Mouse (Mus musculus): ENCODE data around the gene 2310057N15Rik. TPM values are rescaled to one million over a fixed set of nuclear protein-coding genes. Genes with fewer than 3 reads are reported as not detected.

The 2310057N15Rik gene
- polyA plus RNA-seq (2015; fragmentation: Illumina TruSeq; extraction: RNeasy Lipid Tissue Mini Kit (QIAGEN cat#74804); ENCODE audit: insufficient read depth, low read depth, low replicate concordance), result not detected

DNA sequence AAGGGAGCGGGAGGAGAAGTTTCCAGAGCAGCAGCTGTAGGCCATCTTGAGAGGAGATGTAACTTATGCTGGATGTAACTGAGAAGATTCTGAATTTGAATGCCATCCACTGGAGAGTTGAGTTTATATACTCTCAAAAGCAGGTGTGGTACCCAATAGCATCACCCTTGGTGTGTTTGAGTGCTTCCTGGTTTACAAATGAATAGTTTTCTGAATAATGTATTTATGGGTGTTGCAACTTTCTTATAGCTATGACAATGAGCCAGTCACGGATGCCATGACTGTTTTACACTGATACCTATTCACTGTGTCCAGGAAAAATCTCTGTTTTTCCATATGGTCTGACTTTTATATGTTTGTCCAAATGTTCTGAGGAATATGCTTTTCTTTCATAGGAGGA lies at the start of gene 2310057N15Rik:
Gene 2310057N15Rik, minus strand, starts transcription at position 101 of the 400 bp plus-strand sequence.

DNA sequence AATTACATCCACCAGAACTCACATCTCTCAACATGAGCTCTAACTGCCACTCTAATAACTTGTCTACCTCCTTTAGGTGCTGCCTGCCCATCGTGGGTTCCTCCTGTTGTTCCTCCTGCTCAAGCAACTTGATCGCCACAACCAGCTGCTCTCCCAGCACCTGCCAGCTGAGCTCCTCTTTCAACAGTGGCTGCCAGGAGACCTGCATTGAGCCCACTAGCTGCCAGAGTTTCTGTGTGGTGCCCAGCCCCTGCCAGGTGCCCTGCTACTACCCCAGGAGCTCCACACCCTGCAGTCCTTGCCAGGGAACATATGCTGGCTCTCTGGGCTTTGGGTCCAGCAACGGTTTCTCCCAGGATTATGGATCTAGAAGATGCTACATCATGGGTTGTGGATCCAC lies 46.1 kb upstream of the 2310057N15Rik start, which contains the start of gene Krtap15:
Gene Krtap15, plus strand, starts transcription at position 150 of the 400 bp plus-strand sequence.

DNA sequence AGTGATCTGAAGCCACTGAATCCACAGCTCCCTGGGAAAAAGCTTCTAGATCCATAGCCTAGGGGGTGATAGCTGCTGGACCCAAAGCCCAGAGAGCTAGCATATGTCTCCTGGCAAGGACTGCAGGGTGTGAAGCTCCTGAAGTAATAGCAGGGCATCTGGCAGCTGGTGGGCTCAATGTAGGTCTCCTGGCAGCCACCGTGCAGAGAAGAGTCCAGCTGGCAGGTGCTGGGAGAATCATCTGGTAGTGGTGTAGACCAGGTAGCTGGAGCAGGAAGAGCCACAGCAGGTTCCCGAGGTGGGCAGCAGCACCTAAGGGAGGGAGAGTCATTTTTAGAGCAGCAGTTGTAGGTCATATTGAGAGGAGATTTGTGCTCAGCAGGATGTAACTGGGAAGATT lies 37.8 kb upstream of the 2310057N15Rik start, which contains the start of gene Gm20741:
Gene Gm20741, minus strand, starts transcription at position 394 of the 400 bp plus-strand sequence.

DNA sequence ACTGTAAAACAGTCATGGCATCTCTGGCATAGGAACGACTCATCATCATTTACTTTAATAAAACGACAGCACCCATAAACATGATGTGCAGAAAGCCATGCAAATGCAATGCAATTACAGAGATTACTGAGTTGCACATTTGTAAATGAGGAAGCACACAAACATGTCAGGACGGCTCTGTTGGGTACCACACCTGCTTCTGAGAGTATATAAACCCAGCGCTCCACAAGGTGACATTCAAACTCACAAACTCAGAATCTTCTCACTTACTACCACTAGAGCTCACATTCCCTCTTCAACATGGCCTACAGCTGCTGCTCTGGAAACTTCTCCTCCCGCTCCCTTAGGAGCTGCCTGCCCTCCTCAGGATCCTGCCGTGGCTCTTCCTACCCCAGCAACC lies 3.6 kb upstream of the 2310057N15Rik start, which contains the start of gene Gm5965:
Gene Gm5965, plus strand, starts transcription at position 301 of the 400 bp plus-strand sequence.

DNA sequence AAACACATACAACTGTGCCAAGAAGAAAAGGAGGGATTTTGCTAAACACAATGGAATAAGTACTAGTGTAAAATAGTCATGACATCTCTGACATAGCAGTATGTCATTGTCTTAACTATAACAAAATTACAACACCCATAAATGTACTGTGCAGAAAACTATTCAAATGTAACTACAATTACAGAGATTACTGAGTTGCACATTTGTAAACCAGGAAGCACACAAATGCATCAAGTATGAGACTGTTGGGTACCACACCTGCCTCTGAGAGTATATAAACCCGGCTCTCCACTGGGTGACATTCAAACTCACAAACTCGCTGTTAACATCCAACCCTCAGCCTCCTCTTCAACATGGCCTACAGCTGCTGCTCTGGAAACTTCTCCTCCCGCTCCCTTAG lies 15.5 kb downstream of the 2310057N15Rik start, which contains the start of gene 2310034C09Rik:
Gene 2310034C09Rik, plus strand, starts transcription at position 301 of the 400 bp plus-strand sequence.

DNA sequence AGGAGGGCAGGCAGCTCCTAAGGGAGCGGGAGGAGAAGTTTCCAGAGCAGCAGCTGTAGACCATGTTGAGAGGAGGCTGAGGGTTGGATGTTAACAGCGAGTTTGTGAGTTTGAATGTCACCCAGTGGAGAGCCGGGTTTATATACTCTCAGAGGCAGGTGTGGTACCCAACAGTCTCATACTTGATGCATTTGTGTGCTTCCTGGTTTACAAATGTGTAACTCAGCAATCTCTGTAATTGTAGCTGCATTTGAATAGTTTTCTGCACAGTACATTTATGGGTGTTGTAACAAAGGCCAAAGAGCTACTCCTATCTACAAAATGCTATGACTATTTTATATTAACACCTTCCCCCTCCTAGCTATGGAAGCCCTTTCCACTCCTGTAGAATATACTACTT lies 22.5 kb downstream of the 2310057N15Rik start, which contains the start of gene Krtap13:
Gene Krtap13, minus strand, starts transcription at position 101 of the 400 bp plus-strand sequence.

DNA sequence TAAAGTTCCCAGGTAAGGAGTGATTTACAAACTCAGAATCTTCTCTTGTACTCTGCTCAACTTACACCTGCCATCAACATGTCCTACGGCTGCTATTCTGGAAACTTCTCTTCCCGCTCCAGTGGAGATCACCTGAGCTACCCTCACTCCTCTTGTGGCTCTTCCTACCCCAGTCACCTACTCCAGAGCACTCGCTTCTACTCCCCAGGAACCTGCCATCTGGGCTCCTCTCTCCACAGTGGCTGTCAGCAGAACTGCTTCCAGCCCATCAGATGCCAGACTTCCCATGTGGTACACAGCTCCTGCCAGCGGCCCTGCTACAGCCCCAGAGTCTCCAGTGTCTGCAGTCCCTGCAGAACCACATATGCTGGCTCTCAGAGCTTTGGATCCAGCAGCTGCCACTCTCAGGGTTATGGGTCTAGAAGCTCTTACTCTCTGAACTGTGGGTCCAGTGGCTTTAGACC lies 45.2 kb downstream of the 2310057N15Rik start, which contains the start of gene Krtap13-1:
Gene Krtap13-1, plus strand, starts transcription at position 51 of the 464 bp plus-strand sequence.

Other genes starting within 250 kb of the 2310057N15Rik start
- gene Cldn8, start 211.0 kb downstream of the 2310057N15Rik start, polyA plus RNA-seq (2015; fragmentation: Illumina TruSeq; extraction: RNeasy Lipid Tissue Mini Kit (QIAGEN cat#74804); ENCODE audit: insufficient read depth, low read depth, low replicate concordance), result 2.2 TPM
- gene Krtap24-1, start 161.9 kb downstream of the 2310057N15Rik start, polyA plus RNA-seq (2015; fragmentation: Illumina TruSeq; extraction: RNeasy Lipid Tissue Mini Kit (QIAGEN cat#74804); ENCODE audit: insufficient read depth, low read depth, low replicate concordance), result not detected
- not detected for gene 2310079G19Rik, start 146.5 kb downstream of the 2310057N15Rik start, polyA plus RNA-seq (2015; fragmentation: Illumina TruSeq; extraction: RNeasy Lipid Tissue Mini Kit (QIAGEN cat#74804); ENCODE audit: insufficient read depth, low read depth, low replicate concordance)
- gene Krtap26-1, start 126.4 kb downstream of the 2310057N15Rik start, polyA plus RNA-seq (2015; fragmentation: Illumina TruSeq; extraction: RNeasy Lipid Tissue Mini Kit (QIAGEN cat#74804); ENCODE audit: insufficient read depth, low read depth, low replicate concordance), result not detected
- gene Krtap27-1, start 102.5 kb downstream of the 2310057N15Rik start, polyA plus RNA-seq (2015; fragmentation: Illumina TruSeq; extraction: RNeasy Lipid Tissue Mini Kit (QIAGEN cat#74804); ENCODE audit: insufficient read depth, low read depth, low replicate concordance), result not detected
- not detected for gene 2310061N02Rik, start 66.2 kb downstream of the 2310057N15Rik start, polyA plus RNA-seq (2015; fragmentation: Illumina TruSeq; extraction: RNeasy Lipid Tissue Mini Kit (QIAGEN cat#74804); ENCODE audit: insufficient read depth, low read depth, low replicate concordance)
- not detected for gene Krtap13-1, start 45.3 kb downstream of the 2310057N15Rik start, polyA plus RNA-seq (2015; fragmentation: Illumina TruSeq; extraction: RNeasy Lipid Tissue Mini Kit (QIAGEN cat#74804); ENCODE audit: insufficient read depth, low read depth, low replicate concordance)
- not detected for gene Krtap13, start 22.6 kb downstream of the 2310057N15Rik start, polyA plus RNA-seq (2015; fragmentation: Illumina TruSeq; extraction: RNeasy Lipid Tissue Mini Kit (QIAGEN cat#74804); ENCODE audit: insufficient read depth, low read depth, low replicate concordance)
- not detected for gene 2310034C09Rik, start 15.4 kb downstream of the 2310057N15Rik start, polyA plus RNA-seq (2015; fragmentation: Illumina TruSeq; extraction: RNeasy Lipid Tissue Mini Kit (QIAGEN cat#74804); ENCODE audit: insufficient read depth, low read depth, low replicate concordance)
- gene Gm5965, start 3.7 kb upstream of the 2310057N15Rik start, polyA plus RNA-seq (2015; fragmentation: Illumina TruSeq; extraction: RNeasy Lipid Tissue Mini Kit (QIAGEN cat#74804); ENCODE audit: insufficient read depth, low read depth, low replicate concordance), result not detected
- not detected for gene Gm20741, start 38.0 kb upstream of the 2310057N15Rik start, polyA plus RNA-seq (2015; fragmentation: Illumina TruSeq; extraction: RNeasy Lipid Tissue Mini Kit (QIAGEN cat#74804); ENCODE audit: insufficient read depth, low read depth, low replicate concordance)
- not detected for gene Krtap15, start 46.0 kb upstream of the 2310057N15Rik start, polyA plus RNA-seq (2015; fragmentation: Illumina TruSeq; extraction: RNeasy Lipid Tissue Mini Kit (QIAGEN cat#74804); ENCODE audit: insufficient read depth, low read depth, low replicate concordance)
- gene Krtap14, start 51.9 kb upstream of the 2310057N15Rik start, polyA plus RNA-seq (2015; fragmentation: Illumina TruSeq; extraction: RNeasy Lipid Tissue Mini Kit (QIAGEN cat#74804); ENCODE audit: insufficient read depth, low read depth, low replicate concordance), result not detected
- gene Krtap19-1, start 95.2 kb upstream of the 2310057N15Rik start, polyA plus RNA-seq (2015; fragmentation: Illumina TruSeq; extraction: RNeasy Lipid Tissue Mini Kit (QIAGEN cat#74804); ENCODE audit: insufficient read depth, low read depth, low replicate concordance), result not detected
- gene Krtap19-2, start 100.1 kb upstream of the 2310057N15Rik start, polyA plus RNA-seq (2015; fragmentation: Illumina TruSeq; extraction: RNeasy Lipid Tissue Mini Kit (QIAGEN cat#74804); ENCODE audit: insufficient read depth, low read depth, low replicate concordance), result not detected
- not detected for gene Krtap19-3, start 103.8 kb upstream of the 2310057N15Rik start, polyA plus RNA-seq (2015; fragmentation: Illumina TruSeq; extraction: RNeasy Lipid Tissue Mini Kit (QIAGEN cat#74804); ENCODE audit: insufficient read depth, low read depth, low replicate concordance)
- not detected for gene Krtap19-4, start 110.9 kb upstream of the 2310057N15Rik start, polyA plus RNA-seq (2015; fragmentation: Illumina TruSeq; extraction: RNeasy Lipid Tissue Mini Kit (QIAGEN cat#74804); ENCODE audit: insufficient read depth, low read depth, low replicate concordance)
- gene Krtap19-5, start 122.3 kb upstream of the 2310057N15Rik start, polyA plus RNA-seq (2015; fragmentation: Illumina TruSeq; extraction: RNeasy Lipid Tissue Mini Kit (QIAGEN cat#74804); ENCODE audit: insufficient read depth, low read depth, low replicate concordance), result not detected
- not detected for gene Krtap19-9b, start 158.1 kb upstream of the 2310057N15Rik start, polyA plus RNA-seq (2015; fragmentation: Illumina TruSeq; extraction: RNeasy Lipid Tissue Mini Kit (QIAGEN cat#74804); ENCODE audit: insufficient read depth, low read depth, low replicate concordance)
- not detected for gene Krtap16-3, start 188.7 kb upstream of the 2310057N15Rik start, polyA plus RNA-seq (2015; fragmentation: Illumina TruSeq; extraction: RNeasy Lipid Tissue Mini Kit (QIAGEN cat#74804); ENCODE audit: insufficient read depth, low read depth, low replicate concordance)
- gene Krtap22-2, start 236.6 kb upstream of the 2310057N15Rik start, polyA plus RNA-seq (2015; fragmentation: Illumina TruSeq; extraction: RNeasy Lipid Tissue Mini Kit (QIAGEN cat#74804); ENCODE audit: insufficient read depth, low read depth, low replicate concordance), result not detected
- gene Gm10229, start 241.1 kb upstream of the 2310057N15Rik start, polyA plus RNA-seq (2015; fragmentation: Illumina TruSeq; extraction: RNeasy Lipid Tissue Mini Kit (QIAGEN cat#74804); ENCODE audit: insufficient read depth, low read depth, low replicate concordance), result not detected